Mouse (Mus musculus) lung, embryonic 14.5 days (tissue): ENCODE data around the gene Tmem231. TPM values are rescaled to one million over a fixed set of nuclear protein-coding genes. Genes with fewer than 3 reads are reported as not detected.
A peak's percentile ranks its signal among the peaks of the same experiment; 100 is the strongest.

Source experiments
- ATAC-seq: fragments of 200-750 bp; cut with Nextera tagmentation; 2 replicates; pipeline ENCODE4 v1.8.0; 2017; ENCODE audit warnings: mild to moderate bottlenecking, moderate TSS enrichment, moderate library complexity; ENCODE audit not compliant: insufficient read depth
- DNase-seq: peaks from one replicate; pipeline ENCODE4 v3.0.0-alpha.2; 2015
- H3K27ac ChIP-seq: fragments of 300-500 bp; sonication (generic); 2 replicates; pipeline ENCODE4 v1.5.1; 2014; ENCODE audit warnings: low read depth, mild to moderate bottlenecking, moderate library complexity
- H3K27me3 ChIP-seq: fragments of 300-500 bp; sonication (generic); 2 replicates; pipeline ENCODE4 v1.6.1; 2014; ENCODE audit warnings: low read length, control low read depth; ENCODE audit not compliant: insufficient read depth
- H3K36me3 ChIP-seq: fragments of 300-500 bp; sonication (generic); 2 replicates; pipeline ENCODE4 v1.6.1; 2014; ENCODE audit warnings: control low read depth; ENCODE audit not compliant: insufficient read depth
- H3K4me1 ChIP-seq: fragments of 300-500 bp; sonication (generic); 2 replicates; pipeline ENCODE4 v1.6.1; 2014; ENCODE audit warnings: antibody characterized with exemption, control low read depth; ENCODE audit not compliant: insufficient read depth
- H3K4me2 ChIP-seq: fragments of 300-500 bp; sonication (generic); 2 replicates; pipeline ENCODE4 v1.6.1; 2014; ENCODE audit warnings: mild to moderate bottlenecking
- H3K4me3 ChIP-seq: fragments of 300-500 bp; sonication (generic); 2 replicates; pipeline ENCODE4 v1.5.1; 2014; ENCODE audit warnings: low read depth, low read length
- H3K9ac ChIP-seq: fragments of 300-500 bp; sonication (generic); 2 replicates; pipeline ENCODE4 v1.6.1; 2014
- H3K9me3 ChIP-seq: fragments of 300-500 bp; sonication (generic); 2 replicates; pipeline ENCODE4 v1.6.1; 2016; ENCODE audit warnings: low read depth, low read length, control low read depth
- CTCF ChIP-seq: IDR thresholded peaks from 2 replicates; pipeline ENCODE4 v1.5.1; 2016; ENCODE audit warnings: antibody characterized with exemption, low read depth
- WGBS: fragments of 180-500 bp; shearing (Covaris S2); extraction: QIAGEN DNeasy Blood & Tissue Kit; methylation state at CpG from one replicate; pipeline ENCODE4 v1.1.7; 2014; 5-methylcytosine and 5-hydroxymethylcytosine counted together
- polyA plus RNA-seq: library from polyadenylated mRNA; unstranded; fragments of >200 nt; fragmentation: Nextera tagmentation; extraction: Ambion mirVana; gene quantifications from 2 replicates; pipeline ENCODE4 v1.2.1, GENCODE M21; 2014

Tmem231 gene
- polyA plus RNA-seq, 1 experiment from 2014 or later = 18.9 TPM

DNA sequence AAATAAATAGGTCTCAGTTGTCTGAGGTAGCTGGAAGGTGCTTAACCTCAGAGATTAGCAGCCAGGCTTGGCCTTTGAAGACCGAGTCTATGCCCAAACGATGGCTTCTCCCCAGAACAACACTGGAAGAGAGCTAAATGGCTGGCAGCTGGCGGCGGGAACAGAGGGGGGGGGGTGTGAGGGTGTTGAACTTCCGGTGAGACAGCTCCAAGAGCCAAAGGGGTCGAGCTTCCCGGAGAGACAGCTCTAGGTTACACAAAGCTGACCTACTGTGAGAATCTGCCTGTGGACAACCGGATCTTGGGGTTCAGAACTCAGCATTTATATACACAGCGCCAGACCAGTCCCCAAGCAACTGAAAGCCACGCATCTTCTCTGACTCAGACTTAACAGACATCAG lies 35.1 kb downstream of the Tmem231 start:
- no peak for TF ChIP-seq CTCF
- no peak for DNase-seq
- H3K36me3 ChIP-seq = no peaks in the 10 kb centered on the region
- H3K4me1 ChIP-seq = no peaks in the 10 kb centered on the region
- H3K9ac ChIP-seq = no peak overlapping the region
- no peak overlapping the region for H3K4me2 ChIP-seq
- WGBS = 20% methylated on average over 10 of the region's 10 CpGs
- peak; percentile 74; the same call in 1 of the 2 replicates for ATAC-seq
- H3K27me3 ChIP-seq = no peaks in the 10 kb centered on the region
- no peak overlapping the region for H3K4me3 ChIP-seq
- H3K27ac ChIP-seq = no peak overlapping the region
- no peaks in the 10 kb centered on the region for H3K9me3 ChIP-seq

- Histone ChIP-seq H3K27me3 (peaks cover 17% of the 10 kb centered on the region), H3K4me3 (no peak overlapping the region), H3K27ac (no peak overlapping the region), H3K36me3 (no peaks in the 10 kb centered on the region), H3K9ac (no peak overlapping the region), H3K9me3 (no peaks in the 10 kb centered on the region), H3K4me2 (no peak overlapping the region), H3K4me1 (peaks cover 13% of the 10 kb centered on the region)
- TF ChIP-seq CTCF = peak; percentile 53
- 88% methylated on average over 7 of the region's 7 CpGs for whole genome bisulfite sequencing
- ATAC-seq (no peak), DNase-seq (no peak)
Measured at GRCm38 (mm10) chr8:111894955-111895354, 38.7 kb downstream of the Tmem231 start.

DNA sequence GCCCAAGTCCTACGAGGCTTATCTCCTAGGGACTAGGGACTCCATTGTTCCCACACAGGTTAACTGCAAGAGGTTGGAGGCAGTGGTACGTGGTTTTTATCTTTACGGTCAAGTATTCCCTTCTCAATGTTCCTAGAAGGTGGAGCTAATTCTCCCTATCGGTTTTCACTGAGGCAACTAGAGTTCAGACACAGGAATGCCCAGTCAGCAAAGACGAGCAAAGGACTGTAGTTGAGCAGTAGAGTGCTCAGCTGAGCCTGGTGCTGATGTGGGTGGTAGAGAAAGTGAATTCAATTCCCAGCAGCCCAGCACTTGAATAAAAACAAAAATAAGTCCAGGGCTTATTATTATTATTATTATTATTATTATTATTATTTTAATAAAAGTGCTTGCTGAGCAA lies 41.1 kb downstream of the Tmem231 start:
- DNase-seq (no peak), ATAC-seq (no peak)
- Histone ChIP-seq H3K4me2 (no peak overlapping the region), H3K4me1 (peaks cover 23% of the 10 kb centered on the region), H3K27ac (no peak overlapping the region), H3K4me3 (no peak overlapping the region), H3K9me3 (no peaks in the 10 kb centered on the region), H3K9ac (no peak overlapping the region), H3K27me3 (peaks cover 28% of the 10 kb centered on the region), H3K36me3 (no peaks in the 10 kb centered on the region)
- WGBS = 39% methylated on average over 5 of the region's 5 CpGs
- TF ChIP-seq CTCF = no peak

- Histone ChIP-seq H3K36me3 (no peaks in the 10 kb centered on the region), H3K9ac (no peak overlapping the region), H3K27me3 (peaks cover 28% of the 10 kb centered on the region), H3K9me3 (no peaks in the 10 kb centered on the region), H3K4me3 (no peak overlapping the region), H3K4me1 (peaks cover 23% of the 10 kb centered on the region), H3K4me2 (no peak overlapping the region), H3K27ac (no peak overlapping the region)
- peak; percentile 40 for DNase-seq
- no peak for ATAC-seq
- TF ChIP-seq CTCF = no peak
- 12% methylated on average over 8 of the region's 8 CpGs for WGBS
Measured at GRCm38 (mm10) chr8:111891983-111892382, 41.7 kb downstream of the Tmem231 start.

- Histone ChIP-seq H3K4me3 (peak overlapping the region; percentile 28; the same call in 1 of the 2 replicates), H3K9me3 (no peaks in the 10 kb centered on the region), H3K9ac (no peak overlapping the region), H3K27ac (no peak overlapping the region), H3K4me2 (peak overlapping the region; percentile 55; the same call in 1 of the 2 replicates), H3K36me3 (no peaks in the 10 kb centered on the region), H3K4me1 (peaks cover 23% of the 10 kb centered on the region), H3K27me3 (peaks cover 28% of the 10 kb centered on the region)
- DNase-seq (peak; percentile 24), ATAC-seq (peak; percentile 57)
- no peak for TF ChIP-seq CTCF
- WGBS = 50% methylated on average over 6 of the region's 6 CpGs
Measured at GRCm38 (mm10) chr8:111890911-111891303, 42.8 kb downstream of the Tmem231 start.

DNA sequence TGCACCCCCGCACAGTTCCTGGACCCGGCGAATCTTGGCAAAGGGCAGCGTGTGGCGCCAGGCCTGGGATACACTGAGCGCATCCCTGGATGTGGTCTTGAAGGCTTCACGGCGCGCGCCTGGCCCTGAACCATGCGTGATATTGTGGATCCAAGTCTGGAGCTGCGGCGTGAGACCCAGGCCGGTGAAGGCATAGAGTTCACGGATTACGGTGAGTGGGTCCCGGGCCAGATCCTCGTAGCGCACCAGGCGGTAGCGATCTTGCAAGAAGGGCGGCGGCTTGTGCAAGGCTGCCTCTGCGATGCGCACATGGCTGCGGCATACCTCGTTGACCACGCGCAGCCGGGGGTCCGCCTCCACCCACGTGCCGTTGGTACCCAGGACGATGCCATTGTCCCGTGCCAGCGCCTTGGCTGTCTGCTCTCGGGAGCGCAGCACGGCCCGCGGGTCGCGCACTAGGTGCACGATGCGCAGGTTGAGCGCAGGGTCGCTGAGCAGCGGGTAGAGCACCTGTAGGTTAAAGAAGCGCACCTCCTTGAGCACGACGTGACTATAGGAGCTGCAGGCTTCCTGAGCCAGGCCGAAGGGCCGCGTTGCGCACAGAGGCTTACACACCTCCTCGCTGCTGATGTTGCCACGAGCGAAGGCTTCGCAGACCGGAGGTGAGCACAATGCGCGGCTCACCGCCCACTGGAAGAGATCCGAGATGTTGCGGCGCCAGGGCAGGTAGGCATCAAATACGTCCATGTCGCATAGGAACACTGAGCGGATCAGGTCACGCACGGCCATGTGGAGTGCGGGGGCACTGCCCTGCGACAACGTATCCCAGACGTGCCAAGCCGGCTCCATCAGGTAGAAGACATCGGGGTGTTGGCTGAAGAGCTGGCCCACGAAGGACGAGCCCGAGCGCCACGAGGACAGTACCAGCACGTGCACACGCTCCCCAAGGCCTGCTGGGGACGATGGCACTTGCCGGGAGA lies 43.5 kb downstream of the Tmem231 start:
- peak; percentile 19 for DNase-seq
- peaks cover 28% of the 10 kb centered on the region for H3K27me3 ChIP-seq
- no peaks in the 10 kb centered on the region for H3K9me3 ChIP-seq
- no peak overlapping the region for H3K27ac ChIP-seq
- no peaks in the 10 kb centered on the region for H3K36me3 ChIP-seq
- H3K4me1 ChIP-seq = peaks cover 23% of the 10 kb centered on the region
- ATAC-seq = peak; percentile 28
- peak overlapping the region; percentile 28 for H3K4me3 ChIP-seq
- WGBS = 13% methylated on average over 86 of the region's 86 CpGs
- peak overlapping the region; percentile 55 for H3K4me2 ChIP-seq
- peak overlapping the region; percentile 23 for H3K9ac ChIP-seq
- TF ChIP-seq CTCF = no peak

GRCm38 (mm10) chr8:111888091-111888650 lies 45.5 kb downstream of the Tmem231 start:
- no peak overlapping the region for H3K4me3 ChIP-seq
- H3K9ac ChIP-seq = no peak overlapping the region
- peaks cover 23% of the 10 kb centered on the region for H3K4me1 ChIP-seq
- no peak for TF ChIP-seq CTCF
- DNase-seq = peak; percentile 70
- no peak overlapping the region for H3K27ac ChIP-seq
- WGBS = 12% methylated on average over 7 of the region's 7 CpGs
- ATAC-seq = peak; percentile 26; the same call in 1 of the 2 replicates
- 0 out of 2 replicates have a peak overlapping the region, but pooled peaks have one; percentile 15 for H3K4me2 ChIP-seq
- no peaks in the 10 kb centered on the region for H3K36me3 ChIP-seq
- peaks cover 28% of the 10 kb centered on the region for H3K27me3 ChIP-seq
- no peaks in the 10 kb centered on the region for H3K9me3 ChIP-seq
